Mouse (Mus musculus) gastrocnemius, postnatal 25 days (tissue): ENCODE data around the gene Camsap2. TPM values are rescaled to one million over a fixed set of nuclear protein-coding genes. Genes with fewer than 3 reads are reported as not detected.

ENCODE experiments used
- DNase-seq: peaks from one replicate; pipeline ENCODE4 v3.0.0; 2022
- total RNA-seq, 2 experiments: library from RNA; stranded (reverse); gene quantifications; 1 replicate in 1 of 2; 2 replicates in 1 of 2; pipeline ENCODE4 v1.2.3; 2021

Camsap2 gene
- total RNA-seq, 2 experiments from 2014 or later: 10.9 to 11.5 TPM

GRCm38 (mm10) chr1:136222386-136222785 lies 123.5 kb downstream of the Camsap2 start:
- DNase-seq: no peak

DNA sequence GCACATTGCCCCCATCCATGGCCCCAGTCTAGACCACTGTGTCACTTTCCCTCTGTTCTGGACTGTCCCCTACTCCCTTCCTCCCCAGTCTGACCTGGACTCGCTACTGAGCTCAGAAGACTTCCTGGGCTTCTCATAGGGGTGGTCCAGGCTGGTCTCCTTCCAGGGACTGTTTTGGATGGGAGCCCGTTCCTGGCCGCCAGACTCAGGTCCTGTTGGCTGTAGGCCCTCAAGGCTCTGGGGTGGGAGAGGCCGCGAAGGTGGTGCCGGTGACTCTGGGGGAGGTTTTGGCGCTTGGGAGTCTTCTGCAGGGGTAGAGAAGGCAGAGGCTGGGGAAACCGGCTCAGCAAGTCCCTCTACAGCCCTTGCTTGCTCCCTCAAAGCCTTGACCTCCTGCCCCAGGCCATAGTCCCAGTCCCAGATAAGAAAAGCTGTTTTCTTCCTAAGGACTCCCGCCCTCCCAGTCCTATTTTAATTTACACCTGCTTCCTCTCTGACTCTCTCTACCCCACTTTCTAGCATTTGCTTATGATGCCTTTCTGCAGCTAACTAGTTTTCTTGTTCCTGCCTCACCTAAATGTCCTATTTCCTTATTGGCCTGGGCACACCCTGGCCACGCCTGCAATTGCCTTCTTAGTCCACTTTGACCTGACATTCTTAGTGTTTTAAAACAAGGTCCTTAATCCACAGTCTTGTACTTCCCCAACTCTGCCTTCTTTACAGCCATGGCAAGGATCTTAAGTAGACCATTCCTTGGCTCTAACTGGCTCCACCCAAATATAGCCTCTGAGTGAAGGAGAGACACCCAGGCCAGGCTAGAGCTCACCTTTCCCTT lies 125.7 kb downstream of the Camsap2 start:
- no peak for DNase-seq

Other genes starting within 250 kb of the Camsap2 start
- under 1 TPM; 0.36 to 0.78 TPM for gene Kif21b, start 214.7 kb downstream of the Camsap2 start, total RNA-seq
- not detected for gene Mroh3, start 133.3 kb downstream of the Camsap2 start, total RNA-seq
- gene Inava, start 111.8 kb downstream of the Camsap2 start, total RNA-seq: not detected
- gene Gpr25, start 85.2 kb downstream of the Camsap2 start, total RNA-seq: not detected
- 10 to 100 TPM; 11.8 to 13.6 TPM for gene Ddx59, start 69.2 kb upstream of the Camsap2 start, total RNA-seq
- under 1 TPM; 0.19 to 0.20 TPM for gene Kif14, start 120.2 kb upstream of the Camsap2 start, total RNA-seq